Mouse (Mus musculus) cerebellum, adult 11-12 months (tissue): ENCODE results near the gene Stk10.

ENCODE experiments used
- DNase-seq: peaks from one replicate; pipeline ENCODE4 v3.0.0; 2022

The Stk10 gene

GRCm38 (mm10) chr11:32571103-32571502 lies 38.0 kb downstream of the Stk10 start:
- no peak for DNase-seq

DNA sequence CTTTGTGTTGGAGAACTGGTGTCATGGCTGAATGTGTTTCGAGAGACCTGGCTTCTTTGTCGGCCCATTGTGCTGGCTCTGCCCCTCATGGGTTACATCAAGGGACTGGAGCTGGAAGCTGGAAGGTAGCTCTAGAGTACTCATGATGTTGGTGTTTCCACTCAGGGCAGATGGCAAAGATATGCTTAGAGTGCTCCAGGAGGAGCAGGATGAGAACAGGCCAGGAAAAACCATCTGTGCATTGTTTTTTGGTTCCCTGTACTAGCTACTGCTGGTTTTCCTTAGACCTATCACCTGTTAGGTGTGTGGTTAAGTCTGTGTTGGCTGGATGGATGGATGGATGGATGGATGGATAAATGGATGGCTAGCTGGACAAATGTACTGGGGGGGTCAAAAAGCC lies 40.6 kb downstream of the Stk10 start:
- DNase-seq: no peak

- DNase-seq: no peak
Measured at GRCm38 (mm10) chr11:32575964-32576759, 43.1 kb downstream of the Stk10 start.

DNA sequence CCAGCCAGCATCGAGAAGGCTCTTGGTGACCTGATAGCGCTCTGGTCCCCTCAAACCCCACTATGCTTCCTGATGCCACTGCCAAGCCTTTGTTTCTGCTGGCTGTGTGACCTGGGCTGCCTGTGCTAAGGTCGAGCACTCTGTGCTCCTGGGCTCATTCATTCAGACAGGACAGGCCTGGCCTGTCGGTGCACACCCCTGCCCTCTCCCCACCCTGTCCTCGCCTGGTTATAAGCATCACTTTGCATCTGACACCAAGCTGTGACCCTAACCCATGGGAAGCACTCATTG lies 43.6 kb downstream of the Stk10 start:
- no peak for DNase-seq

DNA sequence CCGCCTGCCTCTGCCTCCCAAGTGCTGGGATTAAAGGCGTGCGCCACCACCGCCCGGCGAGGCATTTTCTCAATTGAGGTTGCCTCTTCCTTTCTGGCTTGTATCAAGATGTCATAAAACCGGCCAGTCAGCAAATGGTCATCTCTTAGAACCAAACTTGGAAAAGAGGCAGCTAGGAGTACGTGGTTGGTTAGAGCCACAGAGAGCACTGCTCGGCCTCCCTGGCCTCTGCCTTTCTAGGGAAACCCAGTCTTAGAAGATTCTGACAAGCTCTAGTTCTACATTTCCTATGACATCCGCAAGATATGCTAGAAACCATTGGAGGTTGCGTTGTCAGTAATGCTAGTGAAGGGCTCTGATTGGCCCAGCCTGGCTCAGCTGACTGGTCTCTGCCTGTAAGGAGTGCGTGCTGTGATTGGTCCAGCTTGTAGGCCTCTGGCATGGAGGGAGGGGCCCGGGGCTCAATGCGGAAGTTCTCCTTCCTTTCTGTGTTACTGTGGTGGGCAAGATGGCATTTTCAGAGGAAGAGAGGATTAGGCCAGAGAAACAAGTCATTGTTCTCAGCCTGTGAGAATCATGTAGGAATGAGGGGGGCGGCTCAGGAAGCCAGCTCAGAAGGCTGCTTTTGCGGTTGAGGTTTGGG lies 47.3 kb downstream of the Stk10 start:
- DNase-seq: no peak

DNA sequence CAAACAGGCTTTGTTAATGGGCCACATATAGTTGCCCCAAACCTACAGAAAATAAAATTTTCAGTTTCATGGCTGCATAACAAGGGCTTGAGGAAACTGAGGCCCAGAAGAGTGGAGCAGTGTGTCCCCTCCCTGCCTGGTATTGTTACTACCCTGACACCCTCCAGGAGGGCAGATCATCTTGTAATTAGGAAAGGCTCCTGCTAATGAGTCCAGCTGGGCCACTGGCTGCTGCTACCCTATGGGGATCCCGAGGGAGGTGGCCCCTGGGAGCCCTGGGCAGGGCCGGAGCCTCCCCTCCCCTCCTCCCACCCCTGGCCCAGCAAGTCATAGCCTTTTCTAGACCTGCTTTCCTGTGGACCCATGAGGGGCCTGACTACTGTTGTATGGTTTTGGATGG lies 47.9 kb downstream of the Stk10 start:
- no peak for DNase-seq

- DNase-seq: no peak
Measured at GRCm38 (mm10) chr11:32582813-32583212, 49.7 kb downstream of the Stk10 start.

- no peak for DNase-seq
Measured at GRCm38 (mm10) chr11:32585996-32586395, 52.9 kb downstream of the Stk10 start.

GRCm38 (mm10) chr11:32587191-32588089 lies 54.3 kb downstream of the Stk10 start:
- DNase-seq: no peak

GRCm38 (mm10) chr11:32588090-32588891 lies 55.2 kb downstream of the Stk10 start:
- peak; percentile 82 for DNase-seq

- DNase-seq: no peak
Measured at GRCm38 (mm10) chr11:32588892-32589172, 55.7 kb downstream of the Stk10 start.

DNA sequence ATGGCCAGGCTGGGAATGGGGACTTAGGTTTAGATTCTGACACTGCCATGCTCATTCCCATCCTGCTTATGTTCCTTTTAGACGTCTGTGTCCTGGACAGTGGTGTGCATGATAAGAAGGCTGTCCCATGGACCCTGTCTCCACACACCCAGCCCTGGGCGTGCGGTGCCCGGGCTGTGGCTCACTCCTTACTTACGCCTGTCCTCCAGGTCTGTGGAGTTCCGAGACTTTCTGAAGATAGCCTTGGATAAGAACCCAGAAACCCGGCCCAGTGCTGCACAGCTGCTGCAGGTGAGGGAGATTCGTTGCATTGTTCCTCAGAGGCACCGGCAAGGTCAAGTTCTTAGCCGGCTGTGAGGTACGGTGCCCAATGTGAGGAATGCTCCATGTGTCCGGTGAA lies 56.1 kb downstream of the Stk10 start:
- no peak for DNase-seq

- DNase-seq: peak; percentile 93
Measured at GRCm38 (mm10) chr11:32589791-32590190, 56.7 kb downstream of the Stk10 start.

DNA sequence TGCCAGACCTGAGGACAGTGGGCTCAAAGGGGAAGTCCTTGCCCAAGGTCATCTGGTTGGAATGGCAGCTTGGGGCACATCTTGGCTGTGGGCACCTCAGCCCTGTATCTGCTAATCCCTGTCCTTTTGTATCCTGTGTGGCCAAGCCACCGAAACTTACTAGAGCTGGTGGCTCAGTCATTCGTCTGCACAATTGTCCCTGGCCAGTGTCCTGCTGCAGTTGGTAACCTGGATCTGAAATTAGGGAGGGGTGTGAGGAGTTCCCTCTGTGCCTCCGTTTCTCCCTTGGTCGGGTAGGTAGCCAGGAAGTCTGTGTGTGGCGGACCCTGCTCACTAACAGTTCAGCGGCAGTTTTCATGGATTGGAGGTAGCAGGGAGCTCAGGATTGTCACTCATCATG lies 57.1 kb downstream of the Stk10 start:
- no peak for DNase-seq

DNA sequence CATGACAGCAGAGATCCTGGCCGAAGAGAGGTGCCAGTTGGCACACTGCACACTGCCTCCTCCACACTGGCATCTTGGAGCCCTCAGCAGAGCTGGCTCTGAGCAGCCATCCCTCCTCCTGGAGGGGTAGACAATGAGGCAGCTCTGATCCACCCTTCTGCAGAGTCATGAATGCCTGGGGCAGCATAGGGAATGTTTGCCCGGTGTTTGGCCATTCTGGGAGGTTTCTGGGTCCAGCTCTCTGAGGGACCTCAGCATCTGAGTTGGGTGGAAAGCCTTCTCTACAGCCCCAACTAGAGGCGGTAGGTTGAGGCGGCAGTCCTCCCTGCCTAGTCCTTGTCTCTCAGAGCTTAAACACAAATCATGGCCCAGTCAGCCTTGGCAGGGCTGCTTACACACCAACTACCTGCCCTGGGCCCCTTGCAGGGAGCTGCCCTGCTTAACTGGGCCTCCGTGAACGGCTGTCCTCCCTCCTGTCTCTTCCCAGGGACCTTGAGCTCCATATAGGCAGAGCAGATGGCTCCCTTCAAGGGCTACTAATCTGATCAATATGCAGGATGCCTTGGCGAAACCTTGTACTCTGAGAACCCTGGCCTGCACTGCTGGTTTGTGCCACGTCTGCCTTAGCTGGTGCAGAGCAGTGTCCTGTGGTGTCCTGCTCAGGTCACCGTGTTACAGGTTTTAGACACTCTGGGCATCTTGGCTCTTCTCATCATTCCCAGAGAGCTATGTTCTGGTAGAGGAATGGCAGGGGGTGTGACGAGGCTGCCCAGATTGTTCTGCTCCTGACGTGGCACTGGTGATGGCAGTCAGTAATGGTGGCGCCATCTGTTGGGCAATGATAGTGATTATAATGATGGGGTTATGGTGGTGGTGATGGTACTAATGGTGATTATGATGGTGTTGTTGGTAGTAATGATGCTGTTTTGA lies 59.1 kb downstream of the Stk10 start:
- peak; percentile 98 for DNase-seq

GRCm38 (mm10) chr11:32593081-32593480 lies 60.0 kb downstream of the Stk10 start:
- DNase-seq: no peak

GRCm38 (mm10) chr11:32594122-32594521 lies 61.0 kb downstream of the Stk10 start:
- no peak for DNase-seq

DNA sequence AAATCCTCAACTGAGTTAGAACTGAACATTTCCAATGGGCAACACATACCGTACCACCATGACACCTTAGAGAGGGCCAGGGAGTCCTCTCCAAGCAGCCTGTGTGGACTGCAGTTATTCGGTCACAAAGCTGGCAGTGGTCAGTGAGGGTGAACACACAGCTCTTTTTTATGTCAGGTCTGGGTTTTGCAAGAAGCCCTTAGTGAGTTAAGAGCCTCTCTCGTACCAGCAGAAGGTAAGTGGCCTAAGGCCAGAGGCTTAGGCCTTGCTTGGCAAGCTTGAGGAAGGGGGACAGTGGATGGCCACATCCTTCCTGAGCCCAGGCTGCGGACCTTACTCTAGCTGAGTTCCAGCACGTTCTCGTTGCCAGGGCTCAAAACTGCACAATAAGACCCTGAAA lies 67.3 kb downstream of the Stk10 start:
- DNase-seq: no peak

DNA sequence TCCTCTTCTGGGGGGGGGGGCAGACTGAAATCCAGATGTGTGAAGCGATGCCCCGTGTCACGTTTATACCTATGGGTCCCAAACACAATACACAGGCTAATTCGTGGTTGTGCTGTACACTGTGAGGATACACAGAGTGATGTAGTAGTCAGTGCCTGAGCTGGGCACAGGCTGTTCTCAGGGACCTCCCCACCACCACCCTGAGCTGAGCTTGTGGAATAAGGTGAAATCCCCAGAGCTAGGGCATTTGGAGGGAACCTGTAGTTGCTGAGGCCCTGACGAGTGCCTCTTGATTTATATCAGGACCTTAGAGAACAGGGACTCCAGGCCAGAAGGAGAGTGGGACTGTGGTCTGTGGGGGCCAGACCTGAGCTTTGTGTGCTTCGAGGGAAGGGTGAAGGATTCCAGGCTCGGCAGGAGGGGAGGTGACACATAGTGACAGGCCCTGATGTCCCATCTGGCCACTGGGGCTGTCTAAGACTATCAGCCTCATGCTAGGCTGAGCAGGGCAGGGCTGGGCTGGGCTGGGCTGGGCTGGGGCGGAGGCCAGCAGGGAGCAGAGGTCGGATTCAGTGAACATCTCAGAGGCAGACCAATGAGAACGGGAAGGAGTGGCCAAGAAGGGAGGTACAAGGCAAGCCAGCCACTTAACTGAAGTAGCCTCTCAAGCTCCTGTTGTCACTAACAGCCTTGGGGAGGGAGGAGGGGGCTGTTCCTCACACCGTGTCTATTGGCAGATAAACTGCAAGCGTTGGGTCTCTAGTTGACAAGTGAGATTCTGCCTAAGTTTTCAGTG lies 68.6 kb downstream of the Stk10 start:
- no peak for DNase-seq

- DNase-seq: no peak
Measured at GRCm38 (mm10) chr11:32604663-32605062, 71.6 kb downstream of the Stk10 start.
